ENCODE assay signal across 10 mouse cellular contexts in the genomic region with DNA sequence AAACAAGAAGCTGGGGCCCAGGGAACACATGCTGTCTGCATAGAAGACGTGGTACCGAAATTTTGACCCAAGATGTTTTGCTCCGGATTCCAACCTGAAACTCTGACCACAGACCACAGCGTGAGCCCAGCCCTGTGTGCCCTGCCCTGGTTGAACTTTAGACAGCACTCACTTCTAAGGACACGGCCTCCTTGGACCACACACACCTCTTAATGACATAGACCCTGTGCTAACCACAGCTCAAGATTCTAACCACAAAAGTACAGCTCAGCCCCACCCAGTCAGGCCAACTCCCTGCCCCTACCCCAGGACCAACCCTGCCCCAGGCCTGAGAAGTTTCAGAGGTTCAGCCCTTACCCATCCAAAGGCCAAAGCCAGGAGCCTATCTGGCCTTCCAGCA.
"Had no signal": no experiment of that assay in that cellular context is flagged by ENCODE, and none has a peak within 500 bp of the region (broad histone marks: within the 10 kb centered on the region; RNA-seq: fewer than 3 reads in every experiment).

No protein-coding gene starts in this region.

- H3K27ac ChIP-seq: limb, embryonic 10.5 days; liver, embryonic 12.5 days; lung, embryonic 15.5 days; midbrain, embryonic 10.5 days; neural tube, embryonic 13.5 days had no signal

- ATAC-seq: liver, embryonic 12.5 days had no signal

- DNase-seq: kidney, postnatal 10 days; midbrain, embryonic 14.5 days; right cerebral cortex, postnatal 25 days; thymus, adult 18-20 months; thymus, postnatal 14 days had no signal

- H3K9ac ChIP-seq: liver, embryonic 12.5 days; lung, embryonic 15.5 days; neural tube, embryonic 13.5 days had no signal

- H3K36me3 ChIP-seq: lung, embryonic 15.5 days had no signal

- H3K27me3 ChIP-seq: liver, embryonic 12.5 days; lung, embryonic 15.5 days; neural tube, embryonic 13.5 days had no signal

- H3K4me1 ChIP-seq: lung, embryonic 15.5 days; neural tube, embryonic 13.5 days had no signal

- H3K4me2 ChIP-seq: liver, embryonic 12.5 days; lung, embryonic 15.5 days; neural tube, embryonic 13.5 days had no signal

- H3K4me3 ChIP-seq: limb, embryonic 10.5 days; liver, embryonic 12.5 days; lung, embryonic 15.5 days; midbrain, embryonic 10.5 days; neural tube, embryonic 13.5 days had no signal

- H3K9me3 ChIP-seq: limb, embryonic 10.5 days; liver, embryonic 12.5 days; lung, embryonic 15.5 days; neural tube, embryonic 13.5 days had no signal
